Mouse (Mus musculus) layer of hippocampus, adult 9-11 months (tissue): Measurements from ENCODE around the gene Gm9903.

Experiments used
- DNase-seq: peaks from one replicate; pipeline ENCODE4 v3.0.0; 2022

The Gm9903 gene

DNA sequence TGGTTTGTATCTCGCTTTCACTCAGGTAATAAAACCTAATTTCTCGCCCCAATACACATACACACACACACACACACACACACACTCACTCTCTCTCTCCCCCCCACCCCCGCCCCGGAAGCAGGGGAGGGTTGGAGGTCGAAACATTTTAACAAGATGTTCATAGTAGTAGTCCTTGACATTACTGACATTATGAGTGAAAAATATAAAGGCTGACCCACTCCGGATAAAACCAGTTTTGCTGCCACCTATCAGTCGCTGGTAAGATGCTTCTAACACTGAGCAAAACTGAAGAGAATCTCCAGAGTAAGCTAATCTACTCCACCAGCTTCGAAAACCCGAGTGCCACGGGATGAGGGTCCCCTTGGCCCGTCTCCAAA lies 21.8 kb downstream of the Gm9903 start:
- no peak for DNase-seq

DNA sequence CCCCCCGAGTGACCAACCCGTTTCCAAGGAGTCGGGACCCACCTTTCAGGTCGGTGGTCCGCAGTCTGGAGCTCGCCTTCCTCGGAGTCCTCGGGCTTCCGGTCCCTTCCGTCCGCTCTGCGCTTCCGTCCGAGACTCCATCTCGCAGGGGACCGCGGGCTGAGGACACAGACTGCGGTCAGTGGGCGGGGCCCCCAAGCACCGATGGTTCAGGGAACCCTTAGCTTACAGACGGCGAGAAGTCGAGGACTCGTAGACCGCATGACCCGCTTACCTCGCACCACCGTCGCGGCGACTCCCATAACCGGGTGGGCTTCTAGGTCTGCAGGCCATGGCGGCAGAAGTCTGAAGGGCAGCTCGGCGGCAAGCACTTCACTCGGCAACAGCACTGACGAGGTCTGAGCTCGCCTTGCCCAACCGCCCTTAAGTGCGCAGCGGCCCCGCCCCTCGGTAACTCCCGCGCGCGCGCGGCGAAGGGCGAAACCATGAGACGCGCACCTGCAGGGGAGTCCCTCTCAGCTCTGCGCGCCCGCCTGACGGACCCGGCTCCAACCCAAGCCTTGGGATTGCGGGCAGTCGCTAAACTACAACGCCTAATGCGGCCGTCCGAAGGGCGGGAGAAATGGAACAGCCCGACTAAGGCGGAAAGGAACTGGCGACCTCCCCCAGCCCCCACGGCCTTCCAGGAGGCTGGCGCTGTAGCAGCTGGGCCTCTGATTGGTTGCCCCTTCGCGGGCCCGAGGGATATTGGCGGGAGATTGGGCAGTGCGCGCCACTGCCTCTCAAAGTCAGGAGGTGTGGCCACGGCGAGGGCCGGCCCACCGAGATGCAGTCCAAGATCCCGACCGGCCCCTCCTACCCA lies 22.4 kb downstream of the Gm9903 start, which contains the start of gene Slbp:
TSS of gene Slbp (minus strand) at position 654 of the 862 bp plus-strand sequence.
- DNase-seq, result peak; percentile 97

DNA sequence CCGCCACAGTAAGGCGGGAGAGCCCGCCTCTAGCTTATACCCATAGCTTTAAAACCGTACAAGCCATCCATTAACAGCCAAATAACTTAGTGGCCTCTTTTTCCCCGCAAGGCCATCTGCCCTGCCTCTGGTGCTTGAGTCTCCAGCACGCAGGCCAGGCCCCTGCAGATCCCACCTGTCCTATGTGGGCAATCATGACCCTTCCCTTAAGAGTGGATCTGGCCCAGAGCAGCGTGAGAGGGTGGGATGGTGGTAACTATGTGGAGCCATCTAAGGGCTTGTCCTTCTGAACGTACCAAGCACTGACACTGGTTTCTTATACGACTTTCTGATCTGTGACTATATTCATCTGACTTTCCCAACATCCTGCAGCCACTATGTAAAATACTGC lies 23.1 kb downstream of the Gm9903 start:
- no peak for DNase-seq

DNA sequence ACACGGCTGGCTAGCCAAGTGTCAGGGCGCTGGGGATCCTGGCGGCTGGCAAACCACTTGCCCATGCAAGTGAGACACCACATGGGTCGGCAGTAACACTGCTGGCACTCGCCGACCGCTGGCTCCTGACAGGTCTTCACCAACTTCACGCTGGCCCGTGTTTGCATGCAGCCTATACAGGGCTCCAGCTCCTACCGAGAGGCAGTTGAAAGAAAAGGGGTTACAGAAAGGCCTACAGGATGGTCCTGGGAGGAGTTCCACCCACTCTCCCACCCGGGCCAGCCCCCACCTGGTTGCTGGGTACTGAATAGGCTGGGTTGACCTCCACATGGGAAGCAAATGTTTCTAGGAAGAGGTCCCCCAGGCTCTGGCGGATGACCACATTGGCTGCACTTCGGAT lies 24.7 kb downstream of the Gm9903 start:
- no peak for DNase-seq

DNA sequence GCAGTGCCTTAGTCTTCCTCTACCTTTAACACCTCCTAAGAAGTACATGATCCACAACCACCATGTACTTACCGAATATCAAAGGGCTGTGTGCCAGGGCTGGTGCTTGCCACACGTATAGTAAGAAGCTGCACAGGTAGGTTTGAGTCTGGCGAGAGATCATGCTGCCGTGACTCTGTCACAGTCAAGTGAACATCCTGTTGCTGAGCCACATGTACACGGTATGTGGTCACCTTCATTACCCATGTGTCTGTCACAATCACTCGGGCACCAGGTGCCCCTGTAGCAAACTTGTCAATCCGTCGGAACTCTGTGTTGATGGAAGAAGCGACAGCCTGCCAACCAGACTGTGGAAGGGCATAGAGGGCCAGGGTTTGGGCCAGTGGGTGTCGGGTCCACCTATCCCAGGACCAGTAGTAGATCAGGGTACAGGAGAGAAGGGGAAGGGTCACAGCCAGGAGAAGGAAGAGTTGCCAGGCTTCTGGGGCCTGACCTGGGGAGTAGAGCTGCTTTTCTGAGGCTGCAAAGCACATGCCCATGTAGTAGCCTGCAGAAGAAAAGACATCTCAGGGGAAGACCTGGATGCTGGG lies 25.6 kb downstream of the Gm9903 start:
- no peak for DNase-seq

DNA sequence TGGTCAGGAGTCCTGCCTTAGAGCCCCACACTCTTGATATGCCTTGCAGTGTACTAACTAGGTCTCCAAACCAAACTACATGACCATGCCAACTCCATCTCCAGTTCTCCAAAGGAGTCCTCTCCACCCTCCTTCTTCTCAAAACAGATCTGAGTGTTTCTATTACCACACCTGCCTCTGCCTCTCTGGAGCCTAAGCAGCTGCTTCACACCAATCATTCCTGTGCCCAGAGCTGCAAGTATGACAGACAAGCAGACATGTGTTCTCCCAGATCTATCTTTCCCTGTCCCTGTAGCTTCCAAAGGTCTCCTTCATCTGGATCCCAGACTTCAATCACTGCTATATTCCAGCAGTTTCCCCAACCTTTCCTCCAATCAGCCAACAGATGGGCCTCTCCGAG lies 27.0 kb downstream of the Gm9903 start:
- no peak for DNase-seq

DNA sequence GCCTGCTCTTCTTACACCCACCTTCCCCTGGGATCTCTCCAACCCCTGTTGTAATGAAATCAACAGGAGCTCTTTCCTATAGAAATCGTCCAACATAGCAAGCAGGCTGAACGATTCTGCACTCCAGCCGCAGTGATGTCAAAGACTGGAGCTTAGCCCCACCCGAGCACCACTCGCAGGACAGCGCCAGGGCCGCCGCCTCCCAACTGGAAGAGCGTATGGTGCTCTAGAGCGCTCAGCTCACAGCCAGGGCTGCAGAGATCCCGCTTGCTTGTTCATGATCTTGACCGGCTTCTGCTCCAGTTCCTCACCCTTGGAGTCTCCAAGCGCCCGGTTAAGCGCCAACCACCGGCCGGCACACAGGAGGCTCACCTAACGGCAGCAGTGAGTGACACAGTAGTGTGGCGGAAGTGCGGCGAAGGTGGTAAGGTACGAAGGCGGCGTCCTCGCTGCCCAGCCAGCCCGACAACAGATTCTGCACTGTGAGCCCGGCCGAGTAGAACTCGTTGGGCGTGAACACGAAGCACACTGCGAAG lies 27.6 kb downstream of the Gm9903 start:
- DNase-seq, result no peak

DNA sequence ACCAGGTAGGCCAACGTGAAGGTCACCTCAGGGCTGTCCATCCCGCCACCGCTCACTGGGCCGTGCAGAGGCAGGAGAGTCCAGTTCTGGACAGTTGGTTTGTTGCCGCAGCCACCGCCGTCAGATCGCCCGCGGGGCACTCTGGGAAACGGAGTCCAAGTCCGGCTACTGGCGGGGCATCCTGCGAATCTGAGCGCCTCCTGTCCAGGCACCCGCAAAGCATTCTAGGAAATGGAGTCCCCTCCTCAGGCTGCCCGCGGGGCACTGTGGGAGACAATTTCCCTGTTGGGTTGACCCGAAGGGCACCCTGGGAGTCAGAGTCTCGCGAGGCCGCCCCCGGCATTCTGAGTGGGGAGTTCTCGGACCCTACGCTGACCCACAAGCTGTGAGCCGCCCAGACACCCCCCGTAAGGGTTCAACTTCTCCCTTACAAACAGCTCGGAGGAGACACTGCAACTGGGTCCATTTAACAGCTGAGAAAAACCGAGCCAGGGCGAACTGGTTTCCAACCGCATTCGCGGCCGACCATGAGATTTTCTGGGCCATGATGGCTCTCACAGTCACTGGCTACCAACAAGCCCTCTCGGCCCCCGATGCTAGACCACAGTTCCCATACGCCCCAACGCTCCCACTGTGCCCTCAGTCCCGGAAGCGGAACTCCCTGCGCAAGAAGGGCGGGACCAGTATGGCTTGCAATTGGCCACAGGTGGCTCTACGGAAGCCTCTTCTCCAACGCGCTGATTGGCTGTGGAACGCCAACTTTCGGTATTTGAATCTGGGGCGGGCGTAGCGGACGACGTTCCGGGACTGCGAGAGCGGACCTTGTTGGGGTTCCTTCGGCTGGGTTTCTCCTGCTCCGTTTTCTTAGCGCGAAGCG lies 28.3 kb downstream of the Gm9903 start, which contains the start of the genes Tacc3 and Tmem129:
TSS of gene Tacc3 (plus strand) at position 342 of the 877 bp plus-strand sequence.
TSS of gene Tmem129 (minus strand) at position 630 of the 877 bp plus-strand sequence.
- DNase-seq, result peak; percentile 99

DNA sequence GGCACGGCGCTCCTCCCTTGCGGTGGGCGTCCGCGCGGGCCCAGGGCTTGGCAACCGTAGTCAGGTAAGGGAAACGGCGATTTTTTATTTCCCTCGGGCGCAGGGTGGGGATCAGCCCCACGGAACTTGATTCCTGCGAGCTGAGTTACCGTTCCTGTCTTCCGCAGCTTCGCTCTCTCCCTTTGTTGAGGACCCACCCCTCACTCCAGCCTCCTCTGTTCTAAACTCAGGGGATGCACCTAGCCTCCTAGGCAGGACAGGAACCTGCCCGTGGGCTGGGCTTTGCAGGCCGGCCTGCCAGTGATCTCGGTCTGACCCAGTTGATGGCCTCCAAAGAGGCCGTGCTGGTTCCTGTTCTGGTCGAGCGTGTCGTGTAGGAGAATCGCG lies 28.9 kb downstream of the Gm9903 start:
- no peak for DNase-seq

DNA sequence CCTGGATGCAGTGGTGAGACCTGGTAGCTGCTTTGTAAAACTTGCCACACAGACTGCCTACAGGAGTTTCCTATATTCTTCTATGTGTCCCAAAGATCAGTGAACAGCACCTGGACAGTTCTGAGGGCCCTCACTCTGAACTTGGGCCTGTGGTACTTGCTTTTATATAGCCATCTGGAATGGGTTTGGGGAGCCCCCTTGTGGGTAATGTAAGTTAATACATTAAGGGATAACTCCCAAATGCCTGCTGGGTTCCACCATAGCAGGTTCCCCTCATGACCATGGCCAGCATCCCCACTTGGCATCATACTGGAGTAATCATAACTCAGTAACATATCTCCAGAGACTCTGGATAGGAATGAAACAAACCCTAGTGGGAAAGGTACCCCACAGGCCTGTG lies 38.5 kb downstream of the Gm9903 start:
- DNase-seq, result no peak

DNA sequence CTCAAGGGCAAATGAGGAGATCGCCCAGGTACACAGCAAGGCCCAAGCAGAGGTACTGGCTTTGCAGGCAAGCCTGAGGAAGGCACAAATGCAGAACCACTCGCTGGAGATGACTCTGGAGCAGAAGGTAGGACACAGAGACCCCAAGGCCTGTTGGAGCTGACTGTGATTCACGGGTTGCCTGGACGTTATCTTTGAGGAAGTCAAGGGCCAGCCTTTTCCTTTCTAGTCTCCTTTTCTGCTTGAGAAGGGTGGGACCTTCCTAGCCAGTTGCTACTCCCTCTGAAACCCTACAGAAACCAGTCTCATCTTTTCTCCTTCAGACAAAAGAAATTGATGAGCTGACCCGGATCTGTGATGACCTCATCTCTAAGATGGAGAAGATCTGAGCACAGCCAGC lies 41.9 kb downstream of the Gm9903 start:
- no peak for DNase-seq

DNA sequence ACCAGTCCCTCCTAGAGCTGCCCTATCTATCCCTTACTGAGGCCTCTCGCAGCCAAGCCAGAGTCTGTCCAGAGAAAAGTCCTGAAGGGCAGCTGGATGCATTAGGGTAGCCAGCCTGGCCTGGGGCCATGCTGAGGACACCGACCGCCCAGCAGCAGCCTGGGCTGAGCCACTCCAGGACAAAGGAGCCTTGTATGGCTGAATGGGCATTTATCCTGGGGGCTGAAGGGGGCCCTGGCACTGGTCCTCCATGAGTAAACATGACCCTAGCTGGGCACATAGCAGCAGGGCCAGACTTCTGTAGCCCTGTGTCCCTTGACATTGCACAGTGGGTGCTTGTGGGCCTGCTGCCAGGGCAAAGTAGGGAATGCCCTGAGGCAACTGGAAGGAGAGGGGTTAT lies 44.7 kb downstream of the Gm9903 start:
- DNase-seq, result peak; percentile 88

DNA sequence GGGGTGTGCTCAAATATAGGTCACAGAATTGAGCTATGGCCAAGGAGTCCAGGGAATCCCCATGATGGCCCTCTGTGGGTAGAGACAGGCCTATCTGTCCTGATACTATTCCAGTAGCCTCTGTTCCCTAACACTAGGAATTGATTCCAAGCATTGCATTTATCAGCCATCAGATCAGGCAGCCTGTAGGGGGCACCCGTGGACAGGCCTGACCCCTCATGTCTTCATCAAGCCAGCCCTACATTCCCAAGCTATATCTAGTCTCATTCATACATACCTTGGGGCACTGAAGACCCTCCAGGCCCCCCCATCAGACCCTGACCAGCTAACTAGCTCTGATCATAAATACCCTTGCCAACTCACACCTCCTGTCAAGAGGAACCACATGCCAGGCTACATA lies 46.2 kb downstream of the Gm9903 start:
- DNase-seq, result no peak

DNA sequence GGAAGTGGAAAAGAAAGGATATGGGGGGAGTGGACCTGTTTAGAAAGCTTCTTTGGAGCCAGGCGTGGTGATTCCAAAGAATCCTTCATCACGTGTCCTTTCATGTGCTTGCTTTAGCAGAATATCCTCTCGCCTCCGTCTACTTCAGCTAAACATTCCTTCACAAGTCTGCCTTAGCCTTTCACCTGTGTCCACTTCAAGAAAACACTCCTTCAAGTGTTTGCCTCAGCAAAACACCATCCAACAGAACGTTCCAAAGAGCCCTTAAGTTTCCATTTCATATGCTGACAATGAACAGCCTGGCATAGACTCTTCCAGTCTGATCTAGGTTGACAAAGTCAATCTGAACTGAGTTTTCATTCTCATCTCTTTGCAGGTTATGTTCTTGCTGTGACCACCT lies 48.5 kb downstream of the Gm9903 start:
- no peak for DNase-seq

DNA sequence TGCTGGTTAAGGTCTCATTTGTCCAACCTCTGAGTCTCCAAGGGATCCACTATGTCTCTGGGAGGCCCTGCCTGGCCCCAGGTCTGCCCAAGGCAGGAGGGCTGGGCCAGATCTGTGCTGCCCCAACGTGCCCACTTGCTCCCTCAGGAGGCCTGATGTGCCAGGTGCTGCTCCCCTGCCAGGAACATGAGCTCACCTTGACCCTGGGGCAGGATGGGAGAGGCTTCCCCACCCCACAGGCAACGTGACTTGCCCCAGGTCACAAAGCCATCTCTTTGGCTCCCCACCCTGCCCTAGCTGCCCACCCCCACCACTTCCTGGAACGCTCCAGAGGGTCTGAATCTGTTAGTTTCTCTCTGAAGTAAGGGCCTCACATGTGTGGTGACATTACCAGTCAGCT lies 51.3 kb downstream of the Gm9903 start:
- no peak for DNase-seq
